Mouse (Mus musculus) spleen, adult 12 weeks (tissue): ENCODE measurements at regions not wholly inside any gene's neighbourhood (a gene's known extent, or its start where the extent isn't known, plus 50 kb on each side); places are given as distances from the start of the nearest gene placed in this dataset.
"Not testable (repeated sequence)": the region's sequence is repeated elsewhere in the genome, so short reads cannot be mapped to it uniquely, and the experiment has no call there.

Source experiments
- DNase-seq: peaks from one replicate; pipeline ENCODE4 v3.0.0; 2022; ENCODE audit warnings: low spot score

GRCm38 (mm10) chr8:19976461-19976860 is 73.3 kb downstream of the Gm31371 start:
- not testable (repeated sequence) for DNase-seq

GRCm38 (mm10) chr8:19979536-19980345 is 76.5 kb downstream of the Gm31371 start:
- DNase-seq, result peak; percentile 64

GRCm38 (mm10) chr8:19980346-19980726 is 77.1 kb downstream of the Gm31371 start:
- DNase-seq, result not testable (repeated sequence)

GRCm38 (mm10) chr8:20008106-20008505 is 104.9 kb downstream of the Gm31371 start:
- DNase-seq, result not testable (repeated sequence)

GRCm38 (mm10) chr8:20010947-20011346 is 107.8 kb downstream of the Gm31371 start:
- not testable (repeated sequence) for DNase-seq

GRCm38 (mm10) chr8:20013278-20013677 is 110.1 kb downstream of the Gm31371 start:
- not testable (repeated sequence) for DNase-seq

- DNase-seq, result not testable (repeated sequence)
These were observed 111.4 kb downstream of the Gm31371 start for GRCm38 (mm10) chr8:20014451-20015130.

- not testable (repeated sequence) for DNase-seq
These were observed 112.4 kb downstream of the Gm31371 start for GRCm38 (mm10) chr8:20015411-20016081.

GRCm38 (mm10) chr8:20016082-20016840 is 113.1 kb downstream of the Gm31371 start:
- DNase-seq, result not testable (repeated sequence)

GRCm38 (mm10) chr8:20025521-20025920 is 122.3 kb downstream of the Gm31371 start:
- DNase-seq, result not testable (repeated sequence)

- not testable (repeated sequence) for DNase-seq
These were observed 124.8 kb downstream of the Gm31371 start for GRCm38 (mm10) chr8:20027956-20028355.

GRCm38 (mm10) chr8:20030131-20030530 is 126.9 kb downstream of the Gm31371 start:
- not testable (repeated sequence) for DNase-seq

GRCm38 (mm10) chr8:20057626-20058025 is 154.4 kb downstream of the Gm31371 start:
- DNase-seq, result not testable (repeated sequence)

GRCm38 (mm10) chr8:20098121-20098520 is 194.9 kb downstream of the Gm31371 start:
- DNase-seq, result not testable (repeated sequence)

GRCm38 (mm10) chr8:20100241-20100640 is 197.0 kb downstream of the Gm31371 start:
- not testable (repeated sequence) for DNase-seq

GRCm38 (mm10) chr8:20102374-20102773 is 199.2 kb downstream of the Gm31371 start:
- not testable (repeated sequence) for DNase-seq

- not testable (repeated sequence) for DNase-seq
These were observed 204.0 kb downstream of the Gm31371 start for GRCm38 (mm10) chr8:20107154-20107553.

GRCm38 (mm10) chr8:20116785-20117184 is 213.6 kb downstream of the Gm31371 start:
- DNase-seq, result not testable (repeated sequence)

GRCm38 (mm10) chr8:20119581-20119980 is 216.4 kb downstream of the Gm31371 start:
- not testable (repeated sequence) for DNase-seq

GRCm38 (mm10) chr8:20120186-20120585 is 217.0 kb downstream of the Gm31371 start:
- not testable (repeated sequence) for DNase-seq

- not testable (repeated sequence) for DNase-seq
These were observed 218.3 kb downstream of the Gm31371 start for GRCm38 (mm10) chr8:20121391-20121909.
